Mouse (Mus musculus) retina, postnatal 7 days (tissue): ENCODE measurements around the gene Xkr8.
"Not testable (repeated sequence)": the region's sequence is repeated elsewhere in the genome, so short reads cannot be mapped to it uniquely, and the experiment has no call there.

Experiments used
- DNase-seq: peaks from one replicate; pipeline ENCODE4 v3.0.0-alpha.2; 2012; ENCODE audit warnings: low read depth, low spot score

Gene Xkr8

DNA sequence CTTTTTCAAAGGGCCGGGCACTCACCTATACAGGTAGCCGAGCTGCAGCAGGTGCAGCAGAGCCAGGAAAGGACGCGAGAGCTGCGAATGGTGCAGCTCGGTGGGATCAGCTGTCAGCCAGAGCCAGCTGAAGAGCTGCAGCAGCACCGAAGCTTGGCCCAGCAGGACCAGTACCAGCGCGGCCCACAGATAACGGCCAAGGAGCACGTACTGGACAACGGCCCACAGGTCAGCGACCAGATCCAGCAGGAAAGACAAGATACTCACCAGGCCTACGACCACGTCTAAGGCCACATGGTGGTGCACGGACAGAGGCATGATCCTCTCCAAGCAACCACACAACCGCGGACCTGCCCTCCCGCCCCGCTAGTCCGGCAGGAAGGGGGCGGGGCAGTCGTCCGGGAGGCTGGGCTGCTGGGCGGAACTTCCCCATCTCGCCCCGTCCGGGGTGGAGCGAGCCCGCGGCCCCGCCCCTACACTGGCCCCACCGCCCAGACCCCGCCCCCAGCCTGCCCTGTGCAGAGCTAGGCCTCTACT, at the start of gene Xkr8:
Gene Xkr8 (minus strand): TSS at position 399 of the 537 bp plus-strand sequence.
- DNase-seq, result peak; percentile 59

DNA sequence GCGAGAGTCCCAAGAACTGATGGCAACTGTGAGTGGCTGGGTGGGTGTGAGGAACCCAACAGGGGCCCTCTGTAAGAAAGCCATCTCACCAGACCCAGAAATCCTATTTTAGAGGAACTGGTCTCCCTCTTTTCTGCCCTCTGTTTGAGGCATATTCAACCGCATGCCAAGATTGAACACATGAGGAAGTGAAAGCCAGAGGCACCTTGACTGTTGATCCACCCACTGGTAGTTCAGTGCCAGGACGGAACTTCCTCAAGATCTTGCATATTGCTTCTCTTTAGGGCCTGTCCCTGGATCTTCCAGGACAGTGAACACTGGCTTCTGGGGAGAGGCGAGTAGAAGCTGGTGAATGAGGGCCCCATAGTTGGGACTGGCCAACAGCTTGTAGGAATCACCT, 47.9 kb upstream of the Xkr8 start:
- DNase-seq, result no peak

DNA sequence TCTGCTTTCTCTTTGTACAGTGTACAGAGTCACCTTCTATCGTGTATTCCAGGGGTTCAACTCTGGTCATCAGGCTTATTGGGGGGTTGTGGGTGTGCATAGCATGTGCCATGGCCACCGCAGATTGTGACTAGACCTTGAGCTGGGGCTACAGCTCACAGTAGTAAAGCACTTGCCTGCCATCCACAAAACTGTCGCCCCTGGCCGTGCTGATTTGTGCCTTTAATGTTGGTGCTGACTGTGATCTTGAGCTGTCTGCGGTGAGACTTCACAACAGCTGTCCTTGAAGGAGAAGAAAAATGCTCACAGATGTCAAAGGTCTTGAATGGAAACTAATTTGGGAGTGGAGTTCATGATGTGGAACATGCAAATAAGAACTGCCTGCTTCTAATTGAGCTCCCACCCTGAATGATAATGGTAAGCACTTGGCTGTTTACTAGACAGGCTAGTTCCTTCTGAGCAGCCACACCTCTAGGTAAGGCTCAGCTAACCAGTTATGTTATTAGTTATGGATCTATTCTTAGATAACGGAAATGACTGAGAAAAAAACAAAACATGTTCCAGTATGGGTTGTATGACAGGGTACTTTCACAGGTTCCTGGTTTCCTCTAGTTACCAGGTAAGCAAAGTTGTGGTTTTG, 46.3 kb upstream of the Xkr8 start:
- no peak for DNase-seq

DNA sequence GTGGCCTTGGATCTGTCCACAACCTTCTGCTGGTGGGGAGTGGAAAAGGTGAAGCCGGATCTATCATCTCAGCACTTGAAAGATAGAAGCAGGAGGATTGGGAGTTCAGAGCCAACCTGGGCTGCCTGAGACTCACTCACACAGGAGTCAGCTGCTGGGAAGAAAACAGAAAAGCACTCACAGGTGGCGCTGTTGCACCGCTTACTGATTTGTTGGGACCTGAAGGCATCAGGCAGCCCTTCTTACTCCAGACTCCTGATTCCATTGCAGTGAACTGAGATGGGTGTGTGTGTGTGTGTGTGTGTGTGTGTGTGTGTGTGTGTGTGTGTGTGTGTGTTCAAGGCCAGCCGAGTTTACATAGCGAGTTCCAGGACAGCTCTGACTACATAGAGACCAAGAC, 44.4 kb upstream of the Xkr8 start:
- peak; percentile 33 for DNase-seq

DNA sequence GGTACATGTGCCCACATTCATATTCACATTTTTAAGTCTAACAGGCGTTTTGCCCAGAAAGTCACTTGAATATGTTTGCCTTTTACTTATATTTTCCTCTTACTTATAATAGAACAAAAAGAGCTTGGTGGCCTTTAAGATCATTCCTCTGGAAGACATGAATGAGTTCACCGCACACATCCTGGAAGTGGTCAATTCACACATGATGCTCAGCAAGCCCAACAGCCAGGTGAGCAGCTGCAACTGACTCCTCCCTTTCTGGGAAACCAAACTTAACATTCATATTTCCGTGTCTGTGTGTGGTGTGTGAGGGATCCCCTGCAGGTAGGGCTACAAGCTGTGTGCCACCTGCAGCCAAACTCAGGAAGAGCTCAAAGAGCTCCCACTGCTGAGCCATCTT, 42.6 kb upstream of the Xkr8 start:
- DNase-seq, result no peak

DNA sequence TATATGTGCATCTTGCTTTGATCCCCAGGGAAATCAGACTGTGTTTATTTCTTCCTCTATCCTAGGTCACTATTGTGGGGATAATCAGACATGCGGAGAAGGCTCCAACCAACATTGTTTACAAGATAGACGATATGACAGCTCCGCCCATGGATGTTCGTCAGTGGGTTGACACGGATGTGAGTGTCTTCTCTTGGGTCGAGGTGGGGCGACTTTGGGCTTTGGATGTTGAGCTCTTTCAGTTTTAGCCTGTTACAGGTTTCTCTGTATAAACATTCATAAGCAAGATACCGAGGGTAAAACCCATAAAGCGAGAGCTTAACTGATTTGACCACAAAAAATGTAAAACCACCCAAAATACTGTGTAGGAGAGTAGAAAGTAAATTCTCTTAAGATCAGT, 39.4 kb upstream of the Xkr8 start:
- DNase-seq, result no peak

DNA sequence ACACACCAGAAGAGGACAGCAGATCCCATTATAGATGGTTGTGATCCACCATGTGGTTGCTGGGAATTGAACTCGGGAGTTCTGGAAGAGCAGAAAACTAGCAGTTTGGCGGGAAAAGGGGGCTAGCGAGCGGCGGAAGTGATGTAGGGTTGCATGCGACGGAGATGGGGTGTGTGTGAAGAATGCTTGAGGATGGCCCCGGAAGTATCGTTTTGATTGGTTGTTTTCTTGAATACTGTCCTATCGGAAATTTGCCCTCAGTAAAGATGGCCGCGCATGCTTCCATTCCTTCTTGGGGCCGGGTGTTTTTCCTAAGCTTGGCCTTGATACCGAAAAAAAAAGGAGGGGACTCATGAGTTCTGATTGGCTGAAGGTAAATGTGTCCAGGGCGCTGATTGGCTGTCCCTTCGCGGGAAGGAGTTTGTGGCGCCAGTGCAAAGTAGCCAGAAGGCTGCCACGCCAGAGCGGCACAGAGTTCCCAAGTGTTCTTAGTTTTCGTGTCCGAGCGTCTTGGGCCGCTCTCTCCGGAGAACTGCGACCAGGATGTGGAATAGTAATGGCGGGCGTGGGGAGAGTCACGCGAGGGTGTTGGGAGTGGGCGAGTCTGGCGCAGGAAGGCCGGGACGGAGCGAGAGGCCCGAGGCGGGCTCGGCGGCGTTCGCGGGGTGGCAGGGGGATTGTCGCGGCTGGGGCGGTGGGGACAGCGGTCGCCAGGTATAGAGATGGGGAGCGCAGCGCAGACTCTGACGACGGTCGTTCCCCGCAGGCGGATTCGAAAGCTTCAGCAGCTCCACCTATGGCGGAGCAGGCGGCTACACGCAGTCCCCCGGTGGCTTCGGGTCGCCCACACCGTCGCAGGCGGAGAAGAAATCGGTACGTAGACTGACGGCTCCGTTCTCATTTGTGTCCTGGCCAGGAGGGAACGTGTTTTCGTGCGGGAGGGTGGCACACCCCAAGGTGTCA, 35.8 kb upstream of the Xkr8 start, which contains the start of gene Rpa2:
Gene Rpa2 (plus strand): TSS at position 419 of the 963 bp plus-strand sequence.
- peak; percentile 100 for DNase-seq

DNA sequence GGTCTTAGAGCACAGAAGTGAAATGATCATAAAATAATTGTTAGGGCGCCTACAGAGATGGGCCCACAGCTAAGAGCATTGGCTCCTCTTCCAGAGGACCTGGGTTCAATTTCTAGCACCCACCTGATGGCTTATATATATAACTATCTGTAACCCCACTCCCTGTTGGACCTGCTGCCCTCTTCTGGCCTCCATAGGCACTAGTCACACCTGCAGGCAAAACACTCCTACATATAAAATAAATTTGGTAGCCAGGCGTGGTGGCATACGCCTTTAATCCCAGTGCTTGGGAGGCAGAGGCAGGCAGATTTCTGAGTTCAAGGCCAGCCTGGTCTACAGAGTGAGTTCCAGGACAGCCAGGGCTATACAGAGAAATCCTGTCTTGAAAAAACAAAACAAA, 30.8 kb upstream of the Xkr8 start:
- not testable (repeated sequence) for DNase-seq

DNA sequence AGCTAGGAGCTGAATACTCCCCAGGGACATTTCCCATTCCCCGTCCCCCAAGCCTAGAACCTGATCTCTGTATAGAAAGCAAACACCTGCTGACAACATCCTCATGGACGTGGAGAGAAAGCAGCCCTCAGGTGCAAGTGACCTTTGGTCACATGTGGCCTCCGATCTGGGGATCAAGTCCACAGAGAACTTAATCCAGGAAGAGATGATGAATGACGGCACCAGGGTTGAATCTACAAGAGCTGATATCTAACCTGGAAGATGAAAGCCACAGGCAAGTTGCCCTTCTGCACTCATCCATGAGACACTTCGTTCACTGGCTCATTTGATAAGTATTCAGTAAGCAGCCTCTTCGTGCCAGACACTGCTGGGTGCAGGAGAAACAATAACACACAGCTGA, 30.3 kb upstream of the Xkr8 start:
- DNase-seq, result no peak

DNA sequence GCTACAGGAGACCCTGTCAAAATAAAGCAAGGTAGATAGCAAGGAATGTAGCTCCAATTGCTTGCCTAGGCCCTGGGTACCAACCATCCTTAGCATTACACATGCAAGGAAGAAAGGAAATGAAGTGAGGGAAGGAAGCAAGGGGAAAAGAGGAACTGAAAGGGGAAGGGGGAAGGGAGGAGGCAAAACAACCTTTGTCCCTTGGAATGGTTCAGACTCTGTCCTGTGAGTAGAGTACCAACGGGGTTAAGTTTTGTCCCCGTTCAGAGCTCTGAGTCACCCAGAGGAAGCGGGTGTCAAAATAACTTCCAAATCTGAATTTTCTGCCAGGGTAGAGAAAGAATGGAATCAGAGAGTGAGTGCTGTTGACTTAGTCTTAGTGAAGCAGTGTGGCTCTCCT, 27.9 kb upstream of the Xkr8 start:
- no peak for DNase-seq

DNA sequence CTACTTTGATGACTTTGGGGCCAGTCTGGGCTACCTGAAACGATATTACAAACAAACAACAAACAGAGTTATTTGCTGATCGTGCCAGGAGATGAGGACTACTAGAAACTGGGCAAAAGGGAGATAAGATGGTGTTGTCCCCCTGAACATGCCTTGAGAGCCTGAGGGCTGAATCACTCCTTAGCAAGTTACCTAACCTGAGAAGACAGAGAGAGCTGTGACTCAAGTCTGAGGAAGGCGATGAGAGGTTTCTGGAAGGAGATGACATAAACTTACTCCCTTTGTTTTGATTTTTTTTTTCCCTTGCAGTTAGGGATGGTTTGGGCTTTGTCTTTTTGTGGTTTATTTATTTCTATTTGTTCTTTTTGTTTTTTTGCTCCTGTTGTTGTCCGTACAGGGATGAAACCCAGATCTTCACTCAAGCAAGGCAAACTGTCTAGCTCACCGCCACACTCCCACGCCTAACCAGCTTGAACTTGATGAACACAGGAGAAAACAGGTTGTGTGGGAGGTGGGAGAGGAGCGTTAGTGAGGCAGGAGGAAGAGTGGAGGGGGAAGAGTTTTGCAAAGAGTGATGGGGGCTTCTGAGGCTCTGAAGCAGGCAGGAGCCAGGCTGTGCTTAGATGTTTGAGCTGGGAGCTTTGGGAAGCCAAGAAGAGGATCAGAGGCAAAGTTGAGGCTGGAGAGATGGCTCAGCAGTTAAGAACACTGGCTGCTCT, 25.4 kb upstream of the Xkr8 start:
- no peak for DNase-seq

DNA sequence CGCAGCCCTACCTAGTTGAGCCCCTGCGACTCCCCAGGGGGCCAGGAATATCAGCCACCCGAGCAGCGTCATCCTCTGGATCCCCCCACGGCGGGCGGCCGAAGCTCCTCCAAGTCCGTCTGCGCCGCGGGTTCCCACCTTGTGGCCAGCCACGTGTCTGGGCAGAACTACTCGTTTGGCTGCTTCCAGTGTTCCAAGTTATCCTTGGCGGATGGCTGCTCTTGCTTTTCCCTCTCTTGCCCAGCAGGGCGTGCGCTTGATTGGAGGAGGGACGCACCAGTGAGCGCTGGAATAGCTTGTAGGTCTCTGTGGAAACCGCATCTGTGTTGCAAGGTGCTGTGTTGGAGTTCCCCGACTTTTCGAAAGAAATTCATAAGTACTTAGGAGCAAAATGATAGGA, 24.6 kb upstream of the Xkr8 start, which contains the start of gene Smpdl3b:
Gene Smpdl3b (minus strand): TSS at position 279 of the 400 bp plus-strand sequence.
- peak; percentile 32 for DNase-seq

DNA sequence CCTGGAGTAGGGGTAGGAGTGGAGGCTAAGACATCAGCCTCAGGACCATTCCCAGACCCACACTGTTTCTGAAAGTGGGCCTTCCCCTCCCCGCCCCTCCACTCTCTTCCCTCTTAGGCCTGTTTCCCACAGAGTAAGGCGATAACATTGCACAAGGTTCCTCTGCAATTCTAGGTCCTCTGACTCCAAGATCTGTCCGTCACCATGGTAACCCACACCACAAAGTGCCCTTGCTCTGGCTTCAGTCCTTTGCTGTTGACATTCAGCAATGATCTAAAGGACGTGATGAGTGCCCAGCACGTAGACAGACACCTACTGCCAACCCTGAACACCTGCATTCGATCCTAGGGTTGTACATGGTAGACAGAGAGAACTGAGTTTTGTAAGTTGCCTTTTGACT, 20.6 kb upstream of the Xkr8 start:
- no peak for DNase-seq

DNA sequence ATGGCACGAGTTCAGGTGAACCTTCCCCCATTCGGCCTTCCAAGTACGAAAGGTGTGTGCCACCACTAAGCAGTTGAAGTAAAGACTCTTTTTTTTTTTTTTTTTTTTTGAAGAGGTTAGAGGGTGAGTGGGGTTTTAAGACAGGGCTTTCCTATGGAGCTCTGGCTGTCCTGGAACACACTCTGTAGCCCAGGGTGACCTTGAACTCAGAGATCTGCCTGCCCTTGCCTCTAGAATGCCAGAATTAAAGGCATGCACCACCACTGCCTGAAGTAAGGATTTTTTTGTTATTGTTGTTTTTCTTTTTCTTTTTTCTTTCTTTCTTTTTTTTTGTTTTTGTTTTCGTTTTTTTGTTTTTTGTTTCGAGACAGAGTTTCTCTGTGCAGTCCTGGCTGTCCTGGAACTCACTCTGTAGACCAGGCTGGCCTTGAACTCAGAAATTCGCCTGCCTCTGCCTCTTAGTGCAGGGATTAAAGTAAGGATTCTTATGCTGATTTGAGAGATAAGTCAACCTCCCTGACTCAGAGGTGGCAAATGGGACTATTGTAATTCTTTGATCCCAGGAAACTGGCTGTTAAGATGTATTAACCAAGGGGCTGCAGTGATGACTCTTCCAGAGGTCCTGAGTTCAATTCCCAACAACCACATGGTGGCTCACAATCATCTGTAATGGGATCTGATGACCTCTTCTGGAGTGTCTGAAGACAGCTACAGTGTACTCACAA, 17.1 kb upstream of the Xkr8 start:
- no peak for DNase-seq

DNA sequence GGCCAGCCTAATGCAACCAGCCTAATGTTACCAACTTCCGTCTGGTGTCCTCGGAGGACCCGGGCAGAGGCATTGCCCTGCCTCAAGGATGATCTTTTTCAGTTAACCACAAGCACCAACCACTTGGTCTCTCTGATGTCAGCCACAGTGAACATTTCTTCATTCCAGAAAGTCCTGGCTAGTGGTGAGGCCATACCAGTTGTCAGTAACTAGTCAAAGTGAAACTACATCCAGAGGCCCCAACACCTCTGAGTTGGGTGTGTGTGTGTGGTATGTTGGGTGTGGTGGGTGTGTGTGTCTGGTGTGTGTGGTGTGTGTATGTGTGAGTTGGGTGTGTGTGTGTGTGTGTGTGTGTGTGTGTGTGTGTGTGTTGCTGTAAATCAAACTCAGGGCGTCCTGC, 16.4 kb upstream of the Xkr8 start:
- no peak for DNase-seq

DNA sequence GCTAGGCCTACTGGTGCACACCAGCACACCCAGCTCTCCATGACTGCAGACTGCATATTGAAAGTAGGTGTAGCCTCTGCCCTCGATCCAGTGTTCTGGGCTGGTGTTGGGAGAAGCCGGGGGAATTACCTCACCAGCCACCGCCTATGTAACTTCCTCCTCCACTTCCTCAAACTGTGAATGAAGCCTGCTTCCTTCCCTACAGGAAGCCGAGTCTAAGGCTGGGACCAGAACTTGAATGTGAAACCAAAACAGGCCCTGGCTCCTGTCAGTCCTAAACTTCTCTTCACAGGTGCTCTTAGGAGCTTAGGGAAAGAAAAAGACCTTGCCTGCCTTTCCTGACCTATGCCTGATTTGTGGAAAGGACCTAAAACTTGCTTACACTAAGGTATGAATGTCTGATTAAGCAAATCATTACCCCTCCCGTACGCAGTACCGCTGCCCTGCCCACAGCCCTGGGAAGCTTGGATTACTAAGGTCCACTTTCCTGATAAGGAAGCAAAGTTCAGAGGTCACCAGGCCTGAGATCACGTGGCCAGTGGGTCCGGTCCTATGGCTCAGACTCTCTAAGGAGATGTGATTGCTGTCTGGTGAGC, 15.4 kb upstream of the Xkr8 start:
- no peak for DNase-seq

DNA sequence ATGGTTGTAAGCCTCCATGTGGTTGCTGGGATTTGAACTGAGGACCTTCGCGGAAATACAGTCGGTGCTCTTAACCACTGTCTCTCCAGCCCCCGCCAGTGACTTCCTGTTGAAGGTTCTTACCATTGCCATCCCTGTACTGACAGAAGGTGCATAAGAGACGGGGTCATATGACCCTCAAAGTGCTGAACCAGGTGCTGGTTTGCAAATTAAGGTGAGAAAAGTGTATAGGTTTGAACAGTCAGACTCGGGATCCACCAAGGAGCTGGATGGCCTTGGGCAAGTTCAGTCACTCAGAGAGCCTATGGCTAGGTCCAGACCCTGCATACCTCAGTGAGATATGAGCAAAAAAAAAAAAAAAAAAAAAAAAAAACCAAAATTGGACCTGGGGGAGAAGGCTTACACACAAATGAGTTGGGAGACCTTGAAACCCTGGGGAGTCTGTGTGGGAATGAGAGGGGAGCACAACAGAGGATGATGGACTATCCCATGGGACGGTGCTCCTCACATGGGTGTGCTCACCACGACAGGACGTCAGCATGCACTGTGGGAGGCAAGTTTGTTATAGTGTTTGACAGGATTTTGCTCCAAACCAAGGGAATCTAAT, 14.7 kb upstream of the Xkr8 start:
- DNase-seq, result no peak

DNA sequence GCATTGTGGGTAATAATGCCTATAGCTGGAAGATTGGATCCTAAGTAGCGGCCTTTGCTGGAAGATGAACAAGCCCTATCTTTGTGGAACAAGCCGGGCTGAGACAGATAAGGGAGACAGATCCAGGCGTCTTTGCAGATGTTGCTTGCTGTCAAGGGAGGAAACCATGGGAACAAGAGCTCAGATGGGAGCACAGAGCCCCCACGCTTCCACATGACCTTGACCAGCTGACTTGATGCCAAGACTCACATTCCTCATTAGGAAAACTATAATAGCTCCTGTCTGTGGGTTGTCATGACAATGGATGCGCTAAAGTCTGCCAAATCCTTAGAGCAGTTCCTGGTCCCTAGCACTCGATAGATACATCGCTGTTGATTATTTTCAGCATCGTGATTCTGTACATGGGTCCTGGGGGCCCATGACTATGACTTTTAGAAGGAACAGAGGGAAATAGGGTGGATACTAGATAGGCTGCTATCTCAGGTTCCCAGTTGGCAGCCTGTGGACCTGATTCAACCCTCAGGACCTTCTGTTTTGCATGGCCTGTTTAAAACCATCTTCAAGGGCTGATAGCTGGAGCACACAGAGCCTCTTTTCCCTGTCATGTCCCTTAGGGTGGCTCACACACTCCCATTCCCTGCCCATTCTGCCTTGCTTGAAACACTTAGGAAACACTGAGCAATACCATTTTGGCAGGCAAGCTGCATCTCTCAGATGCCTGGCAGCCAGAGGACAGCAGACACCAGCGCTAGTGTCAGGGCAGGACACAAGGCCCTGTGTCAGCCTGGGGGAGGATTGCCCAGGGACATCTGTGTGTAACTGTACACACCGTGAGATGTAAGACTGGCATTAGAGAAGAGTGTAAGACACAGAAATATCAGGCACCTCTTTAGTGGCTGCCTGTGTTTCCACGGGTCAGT, 11.9 kb upstream of the Xkr8 start:
- no peak for DNase-seq

DNA sequence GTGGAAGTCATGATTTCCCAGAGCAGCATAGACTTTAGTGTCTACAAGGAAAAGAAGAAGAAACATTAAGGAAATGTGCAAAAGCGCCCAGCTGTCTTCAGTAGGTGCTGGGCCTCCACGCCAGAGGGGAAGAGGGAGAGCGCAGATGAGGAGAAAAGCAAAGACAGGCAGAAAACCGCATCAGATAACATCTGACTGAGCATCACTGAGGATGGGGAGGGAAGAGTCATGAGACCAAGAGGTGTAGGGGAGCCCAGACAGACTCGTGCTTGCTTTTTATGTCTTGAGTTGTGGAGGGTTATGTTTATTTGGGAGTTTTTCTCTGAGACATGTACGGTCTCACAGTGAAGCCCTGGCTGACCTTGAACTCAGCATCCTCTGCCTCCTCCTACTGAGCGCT, 9.1 kb upstream of the Xkr8 start:
- DNase-seq, result no peak
